Mouse (Mus musculus) hindbrain, embryonic 13.5 days (tissue): ENCODE results near the gene Gm4353. TPM values are rescaled to one million over a fixed set of nuclear protein-coding genes. Genes with fewer than 3 reads are reported as not detected.

Experiments
- ATAC-seq: fragments of 200-750 bp; cut with Nextera tagmentation; 2 replicates; pipeline ENCODE4 v1.8.0; 2017; ENCODE audit warnings: moderate TSS enrichment; ENCODE audit not compliant: low FRiP score
- H3K27ac ChIP-seq: fragments of 300-500 bp; sonication (generic); 2 replicates; pipeline ENCODE4 v1.5.1; 2015; ENCODE audit warnings: inconsistent platforms, mild to moderate bottlenecking, moderate library complexity
- H3K27me3 ChIP-seq: fragments of 300-500 bp; sonication (generic); 2 replicates; pipeline ENCODE4 v1.6.1; 2015; ENCODE audit warnings: mild to moderate bottlenecking, inconsistent platforms
- H3K36me3 ChIP-seq: fragments of 300-500 bp; sonication (generic); 2 replicates; pipeline ENCODE4 v1.6.1; 2015; ENCODE audit warnings: mild to moderate bottlenecking, inconsistent platforms
- H3K4me1 ChIP-seq: fragments of 300-500 bp; sonication (generic); replicated peaks from 2 replicates; pipeline ENCODE4 v1.6.1; 2015; ENCODE audit warnings: inconsistent platforms
- H3K4me2 ChIP-seq: fragments of 300-500 bp; sonication (generic); 2 replicates; pipeline ENCODE4 v1.6.1; 2015; ENCODE audit warnings: inconsistent platforms, mild to moderate bottlenecking, moderate library complexity
- H3K4me3 ChIP-seq: fragments of 300-500 bp; sonication (generic); 2 replicates; pipeline ENCODE4 v1.5.1; 2015; ENCODE audit warnings: mild to moderate bottlenecking, inconsistent platforms
- H3K9ac ChIP-seq: fragments of 300-500 bp; sonication (generic); 2 replicates; pipeline ENCODE4 v1.6.1; 2015; ENCODE audit warnings: mild to moderate bottlenecking, inconsistent platforms
- H3K9me3 ChIP-seq: fragments of 300-500 bp; sonication (generic); 2 replicates; pipeline ENCODE4 v1.6.1; 2016; ENCODE audit warnings: inconsistent platforms
- WGBS: fragments of 180-500 bp; shearing (Covaris S2); methylation state at CpG from one replicate; pipeline ENCODE4 v1.1.7; 2015; 5-methylcytosine and 5-hydroxymethylcytosine counted together
- polyA plus RNA-seq: library from polyadenylated mRNA; unstranded; fragments of >200 nt; fragmentation: Nextera tagmentation; extraction: Ambion mirVana; gene quantifications from 2 replicates; pipeline ENCODE4 v1.2.1, GENCODE M21; 2015

The Gm4353 gene
- polyA plus RNA-seq, 1 experiment from 2014 or later, result 0.60 TPM

DNA sequence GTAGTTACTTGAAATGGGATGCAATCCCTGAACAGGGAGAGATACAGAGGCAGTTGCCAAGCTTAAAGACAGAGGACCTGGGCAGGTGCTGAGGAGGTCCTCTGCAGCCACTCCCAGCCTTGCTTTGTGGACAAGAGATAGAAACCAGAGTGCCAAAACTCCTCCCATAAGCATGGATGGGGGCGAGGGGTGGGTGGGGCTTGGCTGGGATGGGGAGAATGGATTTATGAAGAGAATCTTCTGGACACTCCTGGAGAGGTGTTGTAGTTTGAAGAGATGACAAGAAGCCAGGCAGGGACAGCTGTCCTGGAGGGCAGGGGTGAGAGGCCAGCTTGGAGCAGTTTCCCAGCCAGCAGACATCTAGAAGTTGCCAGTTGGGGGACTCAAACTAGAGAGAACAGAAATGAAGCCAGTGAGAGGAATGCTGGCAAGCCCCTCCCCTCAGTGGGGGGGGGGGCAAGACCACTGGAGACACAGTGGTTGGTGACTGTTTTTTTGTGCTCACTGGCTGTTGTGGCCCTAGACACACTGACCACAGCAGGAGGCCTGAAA, 34.9 kb upstream of the Gm4353 start:
- Histone ChIP-seq H3K4me3 (no peak overlapping the region), H3K9me3 (no peaks in the 10 kb centered on the region), H3K36me3 (no peaks in the 10 kb centered on the region), H3K9ac (no peak overlapping the region), H3K27ac (no peak overlapping the region), H3K4me2 (no peak overlapping the region), H3K4me1 (peaks cover 21% of the 10 kb centered on the region), H3K27me3 (peaks cover 6% of the 10 kb centered on the region; the same call in 1 of the 2 replicates)
- no peak for ATAC-seq
- 60% methylated on average over 1 of the region's 1 CpGs for WGBS

GRCm38 (mm10) chr7:116115991-116116390, 31.6 kb upstream of the Gm4353 start:
- H3K27ac ChIP-seq, result no peak overlapping the region
- no peaks in the 10 kb centered on the region for H3K9me3 ChIP-seq
- H3K27me3 ChIP-seq, result no peaks in the 10 kb centered on the region
- H3K4me3 ChIP-seq, result no peak overlapping the region
- H3K4me1 ChIP-seq, result no peaks in the 10 kb centered on the region
- H3K4me2 ChIP-seq, result no peak overlapping the region
- no peak for ATAC-seq
- H3K36me3 ChIP-seq, result no peaks in the 10 kb centered on the region
- WGBS, result 82% methylated on average over 2 of the region's 2 CpGs
- H3K9ac ChIP-seq, result no peak overlapping the region

DNA sequence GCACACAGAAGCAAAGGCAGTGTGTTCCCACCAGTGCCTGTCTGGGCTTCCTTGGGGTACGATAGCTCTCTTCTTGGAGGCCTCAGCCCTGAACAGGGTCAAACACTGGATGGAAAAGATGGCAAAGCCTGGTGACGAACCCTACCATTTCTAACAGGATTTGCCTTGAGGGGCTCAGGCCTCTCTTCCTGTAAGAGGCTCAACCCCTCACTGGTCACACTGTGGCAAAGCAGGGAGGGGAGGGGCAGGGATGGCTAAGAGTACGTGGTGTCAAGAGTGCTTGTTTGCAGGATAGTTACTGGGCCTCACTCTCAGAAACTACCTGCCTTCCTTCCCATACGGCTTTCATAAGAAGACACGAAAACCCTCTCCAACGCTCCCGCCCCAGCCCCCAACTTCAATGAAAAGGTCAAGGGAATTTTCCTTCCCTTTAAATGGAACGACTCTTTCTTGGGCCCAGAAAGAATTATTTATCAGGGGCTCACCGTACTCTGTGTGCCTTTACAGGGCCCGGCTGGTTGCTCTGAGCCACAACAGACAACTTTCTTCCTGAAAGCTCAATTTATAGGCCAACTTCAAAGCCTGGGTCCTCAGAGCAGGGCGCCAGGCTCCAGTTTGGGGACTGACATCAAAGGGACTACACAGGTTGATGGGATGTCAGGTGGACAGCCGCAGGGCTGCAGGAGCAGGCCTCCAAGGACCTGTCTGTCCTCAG, 30.9 kb upstream of the Gm4353 start:
- H3K36me3 ChIP-seq, result no peaks in the 10 kb centered on the region
- WGBS, result 82% methylated on average over 12 of the region's 12 CpGs
- H3K27ac ChIP-seq, result no peak overlapping the region
- H3K27me3 ChIP-seq, result no peaks in the 10 kb centered on the region
- H3K4me3 ChIP-seq, result no peak overlapping the region
- H3K9ac ChIP-seq, result no peak overlapping the region
- ATAC-seq, result no peak
- no peaks in the 10 kb centered on the region for H3K4me1 ChIP-seq
- no peaks in the 10 kb centered on the region for H3K9me3 ChIP-seq
- no peak overlapping the region for H3K4me2 ChIP-seq

- peaks cover 10% of the 10 kb centered on the region for H3K36me3 ChIP-seq
- H3K9me3 ChIP-seq, result no peaks in the 10 kb centered on the region
- H3K27ac ChIP-seq, result no peak overlapping the region
- H3K27me3 ChIP-seq, result no peaks in the 10 kb centered on the region
- H3K4me1 ChIP-seq, result no peaks in the 10 kb centered on the region
- 88% methylated on average over 6 of the region's 6 CpGs for WGBS
- H3K4me2 ChIP-seq, result no peak overlapping the region
- H3K9ac ChIP-seq, result no peak overlapping the region
- ATAC-seq, result no peak
- H3K4me3 ChIP-seq, result no peak overlapping the region
Observed at GRCm38 (mm10) chr7:116111546-116111945, 27.1 kb upstream of the Gm4353 start.

- WGBS, result 75% methylated on average over 3 of the region's 3 CpGs
- no peak overlapping the region for H3K9ac ChIP-seq
- H3K4me3 ChIP-seq, result no peak overlapping the region
- no peaks in the 10 kb centered on the region for H3K4me1 ChIP-seq
- peaks cover 19% of the 10 kb centered on the region for H3K36me3 ChIP-seq
- no peaks in the 10 kb centered on the region for H3K27me3 ChIP-seq
- H3K4me2 ChIP-seq, result no peak overlapping the region
- no peak overlapping the region for H3K27ac ChIP-seq
- ATAC-seq, result no peak
- H3K9me3 ChIP-seq, result no peaks in the 10 kb centered on the region
Observed at GRCm38 (mm10) chr7:116110661-116111060, 26.2 kb upstream of the Gm4353 start.

- no peak overlapping the region for H3K4me3 ChIP-seq
- no peak for ATAC-seq
- H3K9ac ChIP-seq, result no peak overlapping the region
- 97% methylated on average over 9 of the region's 9 CpGs for WGBS
- no peak overlapping the region for H3K4me2 ChIP-seq
- H3K27me3 ChIP-seq, result no peaks in the 10 kb centered on the region
- H3K36me3 ChIP-seq, result peaks cover 58% of the 10 kb centered on the region
- H3K27ac ChIP-seq, result no peak overlapping the region
- H3K4me1 ChIP-seq, result peaks cover 3% of the 10 kb centered on the region; the same call in 1 of the 2 replicates
- no peaks in the 10 kb centered on the region for H3K9me3 ChIP-seq
Observed at GRCm38 (mm10) chr7:116103091-116103490, 18.7 kb upstream of the Gm4353 start.

GRCm38 (mm10) chr7:116099952-116100528, 15.6 kb upstream of the Gm4353 start:
- H3K4me2 ChIP-seq, result no peak overlapping the region
- H3K4me3 ChIP-seq, result no peak overlapping the region
- H3K9me3 ChIP-seq, result no peaks in the 10 kb centered on the region
- no peak overlapping the region for H3K9ac ChIP-seq
- no peak for ATAC-seq
- H3K4me1 ChIP-seq, result peaks cover 16% of the 10 kb centered on the region
- H3K27me3 ChIP-seq, result no peaks in the 10 kb centered on the region
- H3K27ac ChIP-seq, result no peak overlapping the region
- WGBS, result 85% methylated on average over 7 of the region's 7 CpGs
- peaks cover 33% of the 10 kb centered on the region for H3K36me3 ChIP-seq

GRCm38 (mm10) chr7:116093466-116093850, 9.0 kb upstream of the Gm4353 start:
- Histone ChIP-seq H3K4me1 (peaks cover 26% of the 10 kb centered on the region), H3K9ac (peak overlapping the region; percentile 91), H3K4me3 (peak overlapping the region; percentile 67), H3K4me2 (peak overlapping the region; percentile 87), H3K9me3 (no peaks in the 10 kb centered on the region), H3K27me3 (no peaks in the 10 kb centered on the region), H3K36me3 (no peaks in the 10 kb centered on the region), H3K27ac (peak overlapping the region; percentile 98)
- ATAC-seq, result peak; percentile 93
- under 1% methylated on average over 19 of the region's 19 CpGs for WGBS

DNA sequence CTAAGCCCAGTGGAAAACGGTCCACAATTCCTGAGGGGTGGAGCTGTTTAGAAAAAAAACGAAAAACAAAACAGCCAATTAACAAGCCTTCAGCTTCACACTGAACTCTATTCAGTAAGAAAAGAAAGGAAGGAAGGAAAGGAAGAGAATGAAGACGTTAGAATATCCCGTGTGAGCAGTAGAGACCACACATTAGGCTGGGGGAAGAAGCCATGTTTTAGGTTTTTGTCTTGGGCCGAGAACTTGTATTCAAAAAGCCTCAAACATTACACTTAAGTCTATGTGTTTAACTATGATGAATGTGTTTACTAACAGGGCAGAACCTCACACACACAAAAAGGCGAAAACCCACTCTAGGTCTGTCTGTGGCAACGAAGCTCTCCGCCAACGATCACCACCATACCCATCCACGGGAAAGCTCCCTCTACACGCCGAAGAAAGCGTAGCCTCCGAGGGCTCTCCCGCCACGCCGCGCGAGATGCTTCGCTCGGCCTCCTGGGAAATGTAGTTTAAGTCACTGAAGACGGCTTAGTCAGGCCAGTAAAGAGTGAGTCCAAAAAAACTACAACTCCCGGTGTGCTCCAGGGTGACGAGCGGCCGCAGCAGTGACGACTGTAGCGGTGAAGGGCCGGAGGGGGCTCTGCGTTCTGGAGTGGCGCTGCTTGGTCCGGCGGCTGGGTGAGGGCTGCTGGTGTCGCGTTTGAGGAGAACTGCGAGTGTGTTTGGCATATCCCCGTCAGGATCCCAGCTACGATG, 8.5 kb upstream of the Gm4353 start:
- Histone ChIP-seq H3K9me3 (no peaks in the 10 kb centered on the region), H3K4me3 (peak overlapping the region; percentile 67), H3K36me3 (no peaks in the 10 kb centered on the region), H3K27me3 (no peaks in the 10 kb centered on the region), H3K27ac (peak overlapping the region; percentile 98), H3K9ac (peak overlapping the region; percentile 91), H3K4me2 (peak overlapping the region; percentile 87), H3K4me1 (peaks cover 26% of the 10 kb centered on the region)
- ATAC-seq, result peak; percentile 100
- WGBS, result under 1% methylated on average over 38 of the region's 38 CpGs

DNA sequence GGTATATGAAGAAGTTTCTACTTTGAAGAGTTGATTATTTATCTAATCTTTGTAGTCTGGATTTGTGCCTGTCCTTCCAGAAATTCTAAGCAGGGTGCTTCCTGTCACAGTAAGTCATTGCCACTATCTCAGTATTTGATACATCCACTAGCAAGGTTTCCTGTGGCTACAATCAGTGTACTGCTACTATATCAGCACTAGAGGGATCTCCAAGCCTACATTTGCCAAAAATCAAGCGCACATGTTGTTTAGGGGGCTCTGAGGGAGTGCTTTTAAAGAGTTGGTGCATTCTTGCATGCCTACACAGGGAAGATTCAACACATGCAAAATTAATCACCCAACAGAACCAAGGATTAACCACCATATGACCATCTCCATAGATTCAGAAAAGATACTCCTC, 23.7 kb downstream of the Gm4353 start:
- no peaks in the 10 kb centered on the region for H3K9me3 ChIP-seq
- H3K4me2 ChIP-seq, result no peak overlapping the region
- no peaks in the 10 kb centered on the region for H3K4me1 ChIP-seq
- H3K27ac ChIP-seq, result no peak overlapping the region
- H3K9ac ChIP-seq, result no peak overlapping the region
- WGBS, result 52% methylated on average over 1 of the region's 1 CpGs
- H3K4me3 ChIP-seq, result no peak overlapping the region
- no peak for ATAC-seq
- no peaks in the 10 kb centered on the region for H3K36me3 ChIP-seq
- H3K27me3 ChIP-seq, result no peaks in the 10 kb centered on the region

- Histone ChIP-seq H3K27me3 (peaks cover 60% of the 10 kb centered on the region), H3K9ac (peak overlapping the region; percentile 3; the same call in 1 of the 2 replicates), H3K27ac (no peak overlapping the region), H3K36me3 (no peaks in the 10 kb centered on the region), H3K4me2 (peak overlapping the region; percentile 88), H3K4me3 (peak overlapping the region; percentile 48), H3K4me1 (peaks cover 21% of the 10 kb centered on the region), H3K9me3 (no peaks in the 10 kb centered on the region)
- 18% methylated on average over 15 of the region's 15 CpGs for WGBS
- ATAC-seq, result no peak
Observed at GRCm38 (mm10) chr7:116040470-116041019, 43.9 kb downstream of the Gm4353 start.
